Mouse (Mus musculus): ENCODE data around the gene Gm21188.
"Not testable (repeated sequence)": the region's sequence is repeated elsewhere in the genome, so short reads cannot be mapped to it uniquely, and the experiment has no call there.

The Gm21188 gene

GRCm38 (mm10) chr13:120052085-120052484, at the start of gene Gm21188:
Gm21188 (minus strand) TSS chr13:120052194.
- not testable (repeated sequence) for DNase-seq (ENCODE audit: extremely low read depth, insufficient read length, low spot score)

GRCm38 (mm10) chr13:120099327-120099726, 47.3 kb upstream of the Gm21188 start:
- DNase-seq (ENCODE audit: extremely low read depth, insufficient read length, low spot score) = not testable (repeated sequence)

GRCm38 (mm10) chr13:120096938-120097256, 44.9 kb upstream of the Gm21188 start:
- DNase-seq (ENCODE audit: extremely low read depth, insufficient read length, low spot score) = not testable (repeated sequence)

GRCm38 (mm10) chr13:120096241-120096937, 44.4 kb upstream of the Gm21188 start:
- not testable (repeated sequence) for DNase-seq (ENCODE audit: extremely low read depth, insufficient read length, low spot score)

- DNase-seq (ENCODE audit: extremely low read depth, insufficient read length, low spot score) = not testable (repeated sequence)
These were observed 41.0 kb upstream of the Gm21188 start for GRCm38 (mm10) chr13:120092950-120093349.

- not testable (repeated sequence) for DNase-seq (ENCODE audit: extremely low read depth, insufficient read length, low spot score)
These were observed 27.6 kb upstream of the Gm21188 start for GRCm38 (mm10) chr13:120079644-120080043.

GRCm38 (mm10) chr13:120070878-120071277, 18.9 kb upstream of the Gm21188 start:
- not testable (repeated sequence) for DNase-seq (ENCODE audit: extremely low read depth, insufficient read length, low spot score)

- not testable (repeated sequence) for DNase-seq (ENCODE audit: extremely low read depth, insufficient read length, low spot score)
These were observed 18.1 kb upstream of the Gm21188 start for GRCm38 (mm10) chr13:120070012-120070598.

GRCm38 (mm10) chr13:120063439-120064089, 11.6 kb upstream of the Gm21188 start:
- DNase-seq (ENCODE audit: extremely low read depth, insufficient read length, low spot score) = not testable (repeated sequence)

GRCm38 (mm10) chr13:120062903-120063302, 10.9 kb upstream of the Gm21188 start:
- not testable (repeated sequence) for DNase-seq (ENCODE audit: extremely low read depth, insufficient read length, low spot score)

GRCm38 (mm10) chr13:120048608-120049007, 3.4 kb downstream of the Gm21188 start:
- DNase-seq (ENCODE audit: extremely low read depth, insufficient read length, low spot score) = not testable (repeated sequence)

- DNase-seq (ENCODE audit: extremely low read depth, insufficient read length, low spot score) = not testable (repeated sequence)
These were observed 3.8 kb downstream of the Gm21188 start for GRCm38 (mm10) chr13:120048186-120048585.

GRCm38 (mm10) chr13:120046422-120047209, 5.4 kb downstream of the Gm21188 start:
- not testable (repeated sequence) for DNase-seq (ENCODE audit: extremely low read depth, insufficient read length, low spot score)

- DNase-seq (ENCODE audit: extremely low read depth, insufficient read length, low spot score) = not testable (repeated sequence)
These were observed 10.8 kb downstream of the Gm21188 start for GRCm38 (mm10) chr13:120041145-120041544.

GRCm38 (mm10) chr13:120037881-120038280, 14.1 kb downstream of the Gm21188 start:
- not testable (repeated sequence) for DNase-seq (ENCODE audit: extremely low read depth, insufficient read length, low spot score)

- not testable (repeated sequence) for DNase-seq (ENCODE audit: extremely low read depth, insufficient read length, low spot score)
These were observed 15.3 kb downstream of the Gm21188 start for GRCm38 (mm10) chr13:120036577-120037115.

- DNase-seq (ENCODE audit: extremely low read depth, insufficient read length, low spot score) = not testable (repeated sequence)
These were observed 16.8 kb downstream of the Gm21188 start for GRCm38 (mm10) chr13:120035151-120035550.

GRCm38 (mm10) chr13:120034637-120035036, 17.4 kb downstream of the Gm21188 start:
- not testable (repeated sequence) for DNase-seq (ENCODE audit: extremely low read depth, insufficient read length, low spot score)

- DNase-seq (ENCODE audit: extremely low read depth, insufficient read length, low spot score) = not testable (repeated sequence)
These were observed 18.3 kb downstream of the Gm21188 start for GRCm38 (mm10) chr13:120033516-120034190.

GRCm38 (mm10) chr13:120031676-120032075, 20.3 kb downstream of the Gm21188 start:
- DNase-seq (ENCODE audit: extremely low read depth, insufficient read length, low spot score) = not testable (repeated sequence)

Measured in 3134 (cell line).